Mouse (Mus musculus): ENCODE results near the gene Iba57.

Iba57 gene

GRCm38 (mm10) chr11:59174189-59174838 lies 10.8 kb upstream of the Iba57 start:
- no peak for DNase-seq

GRCm38 (mm10) chr11:59170549-59170948 lies 7.0 kb upstream of the Iba57 start:
- no peak for DNase-seq

- DNase-seq = no peak
Observed at GRCm38 (mm10) chr11:59169807-59170206, 6.3 kb upstream of the Iba57 start.

- no peak for DNase-seq
Observed at GRCm38 (mm10) chr11:59165616-59166241, 2.2 kb upstream of the Iba57 start.

GRCm38 (mm10) chr11:59164384-59164783 lies 845 bp upstream of the Iba57 start:
- no peak for DNase-seq

GRCm38 (mm10) chr11:59162443-59163254 lies 890 bp downstream of the Iba57 start:
- DNase-seq = no peak

- DNase-seq = peak; percentile 26
Observed at GRCm38 (mm10) chr11:59161398-59161797, 2.1 kb downstream of the Iba57 start.

GRCm38 (mm10) chr11:59159558-59159957 lies 4.0 kb downstream of the Iba57 start:
- no peak for DNase-seq

- DNase-seq = no peak
Observed at GRCm38 (mm10) chr11:59159099-59159498, 4.4 kb downstream of the Iba57 start.

- DNase-seq = no peak
Observed at GRCm38 (mm10) chr11:59155900-59156299, 7.6 kb downstream of the Iba57 start.

GRCm38 (mm10) chr11:59154220-59154619 lies 9.3 kb downstream of the Iba57 start:
- no peak for DNase-seq

GRCm38 (mm10) chr11:59151729-59152128 lies 11.8 kb downstream of the Iba57 start:
- no peak for DNase-seq

GRCm38 (mm10) chr11:59149302-59149701 lies 14.2 kb downstream of the Iba57 start:
- DNase-seq = no peak

- no peak for DNase-seq
Observed at GRCm38 (mm10) chr11:59142962-59143361, 20.6 kb downstream of the Iba57 start.

GRCm38 (mm10) chr11:59141772-59142370 lies 21.7 kb downstream of the Iba57 start:
- DNase-seq = peak; percentile 27

GRCm38 (mm10) chr11:59138537-59139486 lies 24.7 kb downstream of the Iba57 start:
- no peak for DNase-seq

- no peak for DNase-seq
Observed at GRCm38 (mm10) chr11:59136994-59137706, 26.4 kb downstream of the Iba57 start.

GRCm38 (mm10) chr11:59135904-59136452 lies 27.6 kb downstream of the Iba57 start, which contains the start of gene Obscn:
Gene Obscn, minus strand, starts transcription at chr11:59136402.
- DNase-seq = no peak

- no peak for DNase-seq
Observed at GRCm38 (mm10) chr11:59135051-59135820, 28.3 kb downstream of the Iba57 start.

GRCm38 (mm10) chr11:59134373-59134997 lies 29.1 kb downstream of the Iba57 start:
- DNase-seq = peak; percentile 21

All from lung, postnatal 36 days (tissue).